Mouse (Mus musculus) layer of hippocampus, postnatal 10 days (tissue): ENCODE measurements around the gene Srsf10. TPM values are rescaled to one million over a fixed set of nuclear protein-coding genes. Genes with fewer than 3 reads are reported as not detected.

Experiments
- DNase-seq, 2 experiments: peaks; one replicate each; pipeline ENCODE4 v3.0.0; 2021; ENCODE audit warnings: low spot score in 2 of 2
- long read RNA-seq: library from polyadenylated mRNA; stranded (forward); transcript quantifications from one replicate; pipeline ENCODE4 v2.0.0, GENCODE M21; 2023
- total RNA-seq, 2 experiments: library from RNA; stranded (reverse); gene quantifications; 2 replicates each; pipeline ENCODE4 v1.2.3; 2021

Gene Srsf10
- total RNA-seq: 10 to 100 TPM; 86.7 to 88.2 TPM
- long read RNA-seq, transcript Srsf10-205 (6 exons, 3,754 nt): minor isoform, 13 of 58 reads
- long read RNA-seq, transcript Srsf10-204 (6 exons, 3,058 nt): major isoform, 17 of 58 reads
- long read RNA-seq, transcript Srsf10-203 (6 exons, 2,225 nt): minor isoform, 5 of 58 reads
- long read RNA-seq, partial matches to known transcripts: 3 of 58 reads
- long read RNA-seq, other reads (novel, unspliced or antisense): 16 of 58 reads

GRCm38 (mm10) chr4:135855536-135856222 lies at the start of gene Srsf10:
TSS of gene Srsf10 (plus strand) at chr4:135855747.
- DNase-seq: peak; percentile 90 to 94

- no peak for DNase-seq
Measured at GRCm38 (mm10) chr4:135814896-135815295, 40.7 kb upstream of the Srsf10 start.

- DNase-seq: peak; percentile 59 to 61
Measured at GRCm38 (mm10) chr4:135816905-135817622, 38.5 kb upstream of the Srsf10 start.

- DNase-seq: no peak
Measured at GRCm38 (mm10) chr4:135818366-135818765, 37.2 kb upstream of the Srsf10 start.

- DNase-seq: no peak
Measured at GRCm38 (mm10) chr4:135819826-135820526, 35.6 kb upstream of the Srsf10 start.

GRCm38 (mm10) chr4:135821772-135822171 lies 33.8 kb upstream of the Srsf10 start:
- no peak for DNase-seq

- DNase-seq: peak; percentile 58 to 61
Measured at GRCm38 (mm10) chr4:135823298-135823697, 32.2 kb upstream of the Srsf10 start.

- no peak for DNase-seq
Measured at GRCm38 (mm10) chr4:135824254-135824653, 31.3 kb upstream of the Srsf10 start.

- DNase-seq: peak; percentile 54 to 65
Measured at GRCm38 (mm10) chr4:135828491-135828890, 27.1 kb upstream of the Srsf10 start.

GRCm38 (mm10) chr4:135832070-135832469 lies 23.5 kb upstream of the Srsf10 start:
- no peak for DNase-seq

GRCm38 (mm10) chr4:135833301-135834123 lies 22.0 kb upstream of the Srsf10 start:
- DNase-seq: no peak

GRCm38 (mm10) chr4:135834124-135834717 lies 21.3 kb upstream of the Srsf10 start:
- no peak for DNase-seq

- DNase-seq: no peak
Measured at GRCm38 (mm10) chr4:135838925-135839292, 16.6 kb upstream of the Srsf10 start.

- no peak for DNase-seq
Measured at GRCm38 (mm10) chr4:135839293-135840011, 16.1 kb upstream of the Srsf10 start.

GRCm38 (mm10) chr4:135844400-135844799 lies 11.1 kb upstream of the Srsf10 start:
- no peak for DNase-seq

GRCm38 (mm10) chr4:135847581-135847980 lies 8.0 kb upstream of the Srsf10 start:
- no peak for DNase-seq

GRCm38 (mm10) chr4:135850411-135851095 lies 5.0 kb upstream of the Srsf10 start:
- peak; percentile 63 to 76 for DNase-seq

- peak in 1 of 2 experiments; percentile 4 for DNase-seq
Measured at GRCm38 (mm10) chr4:135851942-135852341, 3.6 kb upstream of the Srsf10 start.

- DNase-seq: peak in 1 of 2 experiments; percentile 16
Measured at GRCm38 (mm10) chr4:135853987-135854546, 1.5 kb upstream of the Srsf10 start.
